Mouse (Mus musculus): Measurements from ENCODE around the gene Pvalb. TPM values are rescaled to one million over a fixed set of nuclear protein-coding genes. Genes with fewer than 3 reads are reported as not detected.
A peak's percentile ranks its signal among the peaks of the same experiment; 100 is the strongest.

Pvalb gene
- polyA plus RNA-seq (2016; fragmentation: Nextera tagmentation; extraction: Ambion mirVana), result not detected in 2 replicates

GRCm38 (mm10) chr15:78206312-78206711, at the start of gene Pvalb:
Gene Pvalb (minus strand): TSS chr15:78206400.
- Histone ChIP-seq H3K27me3 (ENCODE audit: poor library complexity, severe bottlenecking) (peaks cover 54% of the 10 kb centered on the region), H3K36me3 (replicated peaks) (no peaks in the 10 kb centered on the region)

GRCm38 (mm10) chr15:78254751-78255150, 48.6 kb upstream of the Pvalb start:
- H3K4me1 ChIP-seq, result peaks cover 3% of the 10 kb centered on the region; the same call in 1 of the 2 replicates
- H3K4me3 ChIP-seq, result peak overlapping the region; percentile 23; the same call in 1 of the 2 replicates
- H3K27ac ChIP-seq, result no peak overlapping the region
- no peaks in the 10 kb centered on the region for H3K9me3 ChIP-seq
- peaks cover 19% of the 10 kb centered on the region for H3K27me3 ChIP-seq (ENCODE audit: poor library complexity, severe bottlenecking)
- peak; percentile 48 for DNase-seq (ENCODE audit: extremely low spot score, low spot score)
- no peaks in the 10 kb centered on the region for H3K36me3 ChIP-seq (replicated peaks)
- WGBS, result 19% methylated on average over 20 of the region's 20 CpGs

More at GRCm38 (mm10) chr15:78206312-78206711, at the start of gene Pvalb:
- peaks cover 15% of the 10 kb centered on the region for H3K9me3 ChIP-seq
- no peak for DNase-seq (ENCODE audit: extremely low spot score, low spot score)
- H3K4me3 ChIP-seq, result no peak within 1 kb of the TSS
- no peak within 1 kb of the TSS for H3K27ac ChIP-seq
- peaks cover 12% of the 10 kb centered on the region for H3K4me1 ChIP-seq
- 89% methylated on average over 7 of the region's 7 CpGs for WGBS

GRCm38 (mm10) chr15:78248410-78248809, 42.2 kb upstream of the Pvalb start:
- Histone ChIP-seq H3K27me3 (ENCODE audit: poor library complexity, severe bottlenecking) (no peaks in the 10 kb centered on the region), H3K9me3 (no peaks in the 10 kb centered on the region), H3K4me3 (no peak overlapping the region), H3K27ac (no peak overlapping the region), H3K4me1 (no peaks in the 10 kb centered on the region), H3K36me3 (replicated peaks) (no peaks in the 10 kb centered on the region)
- DNase-seq (ENCODE audit: extremely low spot score, low spot score), result no peak
- 86% methylated on average over 3 of the region's 3 CpGs for WGBS

DNA sequence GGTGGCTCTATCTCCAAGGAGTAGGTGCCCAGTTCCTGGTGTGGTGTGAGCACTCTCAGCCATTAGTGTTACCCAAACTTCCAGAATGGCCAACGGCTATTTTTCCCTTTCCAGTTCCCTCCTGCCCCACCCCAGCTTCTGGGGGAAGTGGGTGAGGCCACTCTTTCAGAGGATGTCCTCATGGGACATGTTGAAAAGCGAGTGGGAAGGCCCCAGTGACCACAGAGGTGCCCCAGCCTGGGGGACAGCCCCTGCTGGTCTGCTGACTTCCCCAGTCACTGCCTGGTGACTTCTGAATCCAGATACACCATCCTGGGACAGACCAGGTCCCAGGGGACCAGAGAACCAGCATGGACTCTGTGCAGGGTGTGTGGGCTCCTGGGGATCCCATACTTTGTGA, 41.5 kb upstream of the Pvalb start:
- H3K36me3 ChIP-seq (replicated peaks), result no peaks in the 10 kb centered on the region
- WGBS, result 67% methylated on average over 2 of the region's 2 CpGs
- H3K4me1 ChIP-seq, result no peaks in the 10 kb centered on the region

DNA sequence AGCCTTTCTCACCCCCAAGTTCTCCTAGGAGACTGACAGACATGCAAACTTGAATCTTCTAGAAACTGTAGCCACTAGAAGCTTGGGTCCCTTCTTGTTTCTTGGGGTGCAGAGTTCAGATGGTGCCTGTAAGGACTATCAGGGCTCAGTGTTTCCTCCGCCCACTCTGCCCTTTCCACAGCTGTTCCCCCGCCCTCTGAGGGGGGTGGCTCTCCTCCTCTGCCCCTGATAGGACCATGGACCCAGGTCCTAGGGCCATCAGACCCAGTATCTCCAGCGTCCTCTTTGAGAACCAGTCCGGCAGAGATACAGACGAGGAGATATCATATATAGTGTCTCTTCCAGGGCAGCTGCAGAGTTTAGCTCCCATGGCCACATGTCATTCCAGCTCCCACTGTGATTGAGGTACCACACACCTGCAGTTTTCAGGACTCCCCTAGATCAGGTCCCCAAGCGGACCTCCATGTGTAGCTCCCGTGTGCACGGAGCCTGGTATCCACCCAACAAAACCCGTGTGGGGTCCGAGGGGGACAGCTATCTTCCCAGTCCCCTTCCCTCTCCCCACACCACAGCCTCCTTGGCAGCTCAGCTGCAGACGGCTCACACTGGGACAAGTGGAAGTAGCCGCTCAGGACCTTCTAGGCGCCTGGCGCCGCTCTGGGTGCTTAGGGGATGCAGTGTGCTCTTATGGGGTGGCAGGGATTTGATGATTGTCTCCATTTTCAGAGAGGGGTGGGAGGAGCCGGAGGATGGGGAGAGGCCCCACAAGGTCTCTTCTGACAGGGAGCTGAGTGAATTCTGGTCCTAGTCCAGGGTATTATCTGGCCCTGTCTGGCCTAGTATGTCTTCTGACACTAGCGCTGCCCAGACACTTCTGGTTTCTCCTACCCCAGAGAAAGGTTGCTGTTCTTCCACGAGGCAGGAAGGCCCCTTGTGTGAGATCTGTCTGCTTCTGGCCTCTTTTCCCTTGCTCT, 40.2 kb upstream of the Pvalb start:
- H3K4me1 ChIP-seq, result no peaks in the 10 kb centered on the region
- no peaks in the 10 kb centered on the region for H3K9me3 ChIP-seq
- no peaks in the 10 kb centered on the region for H3K27me3 ChIP-seq (ENCODE audit: poor library complexity, severe bottlenecking)
- no peak for DNase-seq (ENCODE audit: extremely low spot score, low spot score)
- WGBS, result 84% methylated on average over 18 of the region's 18 CpGs
- H3K27ac ChIP-seq, result no peak overlapping the region
- no peaks in the 10 kb centered on the region for H3K36me3 ChIP-seq (replicated peaks)
- H3K4me3 ChIP-seq, result no peak overlapping the region

More for the DNA sequence above, 41.5 kb upstream of the Pvalb start:
- Histone ChIP-seq H3K4me3 (no peak overlapping the region), H3K27me3 (ENCODE audit: poor library complexity, severe bottlenecking) (no peaks in the 10 kb centered on the region), H3K9me3 (no peaks in the 10 kb centered on the region), H3K27ac (no peak overlapping the region)
- DNase-seq (ENCODE audit: extremely low spot score, low spot score), result no peak

DNA sequence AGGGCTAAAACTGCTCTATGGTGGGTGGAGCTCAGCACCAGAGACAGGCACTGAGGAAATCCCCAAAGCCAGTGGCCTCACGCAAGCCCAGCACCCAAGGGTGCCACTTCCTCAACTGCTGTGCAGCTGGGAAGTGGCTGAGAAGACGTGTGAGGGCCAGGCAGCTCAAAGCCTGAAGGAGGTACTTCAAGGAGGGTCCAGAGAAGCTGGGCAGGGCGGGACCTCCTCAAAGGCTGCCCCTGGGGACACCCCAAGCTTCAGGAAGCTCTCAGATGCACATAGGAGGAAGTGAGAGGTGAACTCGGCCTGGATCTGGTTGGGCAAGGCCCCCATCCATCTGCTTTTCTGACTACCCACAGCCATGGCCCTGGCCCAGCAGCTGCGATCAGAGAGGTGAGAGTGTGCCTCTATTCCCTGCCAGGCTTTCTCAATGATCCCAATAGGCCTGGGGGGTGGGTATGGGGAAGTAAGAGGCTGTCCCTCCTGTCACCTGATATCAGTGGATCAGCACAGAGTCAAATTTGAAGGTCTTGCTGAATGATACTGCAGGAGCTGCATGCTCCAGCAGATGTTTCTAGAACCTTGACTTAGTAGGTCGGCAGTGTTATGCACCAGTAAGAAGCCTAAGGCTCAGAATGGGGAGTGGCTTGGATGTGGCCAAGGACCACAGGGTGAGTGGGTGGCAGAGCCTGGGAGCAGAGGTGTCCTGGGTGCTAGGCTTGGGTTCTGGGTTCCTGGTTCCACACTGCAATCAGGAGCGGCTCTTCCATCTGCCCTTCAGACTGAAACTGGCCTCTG, 38.7 kb upstream of the Pvalb start, which contains the start of gene Ncf4:
Gene Ncf4, plus strand, starts transcription at position 107 of the 798 bp plus-strand sequence.
- Histone ChIP-seq H3K36me3 (replicated peaks) (no peaks in the 10 kb centered on the region), H3K4me3 (no peak within 1 kb of the TSS), H3K27me3 (ENCODE audit: poor library complexity, severe bottlenecking) (no peaks in the 10 kb centered on the region), H3K27ac (no peak within 1 kb of the TSS), H3K4me1 (no peaks in the 10 kb centered on the region), H3K9me3 (no peaks in the 10 kb centered on the region)
- no peak for DNase-seq (ENCODE audit: extremely low spot score, low spot score)
- WGBS, result 76% methylated on average over 7 of the region's 7 CpGs

- DNase-seq (ENCODE audit: extremely low spot score, low spot score), result no peak
- H3K27ac ChIP-seq, result no peak overlapping the region
- H3K4me1 ChIP-seq, result no peaks in the 10 kb centered on the region
- no peaks in the 10 kb centered on the region for H3K27me3 ChIP-seq (ENCODE audit: poor library complexity, severe bottlenecking)
- H3K36me3 ChIP-seq (replicated peaks), result no peaks in the 10 kb centered on the region
- 75% methylated on average over 6 of the region's 6 CpGs for WGBS
- H3K4me3 ChIP-seq, result no peak overlapping the region
- H3K9me3 ChIP-seq, result no peaks in the 10 kb centered on the region
Measured at GRCm38 (mm10) chr15:78243774-78244173, 37.6 kb upstream of the Pvalb start.

DNA sequence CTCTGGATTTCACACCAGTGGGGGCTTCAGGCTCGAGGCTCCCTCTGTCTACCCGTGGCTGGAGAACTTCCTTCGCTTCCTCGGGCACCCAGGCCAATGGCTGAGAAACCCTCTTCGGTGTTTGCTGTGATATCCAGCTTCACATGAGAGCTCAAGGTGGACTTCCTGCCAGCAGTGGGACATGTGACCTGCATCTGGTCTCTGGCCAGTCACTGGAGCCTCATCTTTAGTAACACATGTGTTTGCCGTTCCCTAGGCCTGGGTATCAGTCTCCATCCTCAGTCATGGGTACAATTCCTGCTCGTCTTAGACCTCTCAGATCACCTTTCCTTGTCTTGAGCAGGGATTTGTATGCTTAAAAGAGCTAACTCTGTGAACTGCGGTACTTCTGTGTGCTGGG, 36.9 kb upstream of the Pvalb start:
- Histone ChIP-seq H3K4me3 (no peak overlapping the region), H3K4me1 (no peaks in the 10 kb centered on the region), H3K27ac (no peak overlapping the region), H3K27me3 (ENCODE audit: poor library complexity, severe bottlenecking) (no peaks in the 10 kb centered on the region), H3K36me3 (replicated peaks) (no peaks in the 10 kb centered on the region), H3K9me3 (no peaks in the 10 kb centered on the region)
- DNase-seq (ENCODE audit: extremely low spot score, low spot score), result no peak
- WGBS, result 81% methylated on average over 8 of the region's 8 CpGs

GRCm38 (mm10) chr15:78241335-78241734, 35.1 kb upstream of the Pvalb start:
- Histone ChIP-seq H3K4me3 (no peak overlapping the region), H3K27ac (no peak overlapping the region), H3K36me3 (replicated peaks) (no peaks in the 10 kb centered on the region), H3K27me3 (ENCODE audit: poor library complexity, severe bottlenecking) (no peaks in the 10 kb centered on the region), H3K4me1 (no peaks in the 10 kb centered on the region), H3K9me3 (no peaks in the 10 kb centered on the region)
- 58% methylated on average over 11 of the region's 11 CpGs for WGBS
- no peak for DNase-seq (ENCODE audit: extremely low spot score, low spot score)

DNA sequence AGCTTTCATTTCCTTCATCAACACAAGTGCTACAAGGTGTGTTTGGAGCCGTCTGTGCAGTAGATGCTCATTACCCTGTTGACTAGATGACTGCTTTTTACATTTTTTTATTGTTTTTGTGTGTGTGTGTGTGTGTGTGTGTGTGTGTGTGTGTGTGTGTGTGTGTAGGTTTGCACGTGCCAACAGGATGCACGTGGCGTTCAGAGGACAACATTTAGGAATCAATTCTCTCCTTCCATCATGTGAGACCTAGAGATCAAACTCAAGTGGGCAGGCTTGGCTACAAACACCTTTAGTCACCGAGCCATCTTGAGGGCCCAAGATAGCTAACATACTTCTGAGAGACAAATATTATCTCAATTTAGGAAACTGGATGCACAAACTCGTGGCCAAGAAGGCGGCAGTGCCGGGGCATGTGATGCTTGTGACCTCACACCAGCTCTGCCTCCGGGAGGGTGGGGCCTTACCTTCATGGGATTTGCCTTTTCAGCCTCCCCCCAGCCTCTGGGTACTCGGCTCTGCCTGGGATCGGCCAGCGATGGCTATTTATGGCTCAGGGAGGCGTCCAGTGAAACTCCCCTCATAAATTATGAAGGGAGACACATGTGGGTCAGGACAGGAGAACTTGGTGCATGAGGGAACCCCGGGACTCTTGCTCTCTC, 33.9 kb upstream of the Pvalb start:
- 90% methylated on average over 14 of the region's 14 CpGs for WGBS
- no peaks in the 10 kb centered on the region for H3K36me3 ChIP-seq (replicated peaks)
- DNase-seq (ENCODE audit: extremely low spot score, low spot score), result no peak
- H3K4me3 ChIP-seq, result no peak overlapping the region
- H3K4me1 ChIP-seq, result no peaks in the 10 kb centered on the region
- no peaks in the 10 kb centered on the region for H3K9me3 ChIP-seq
- H3K27ac ChIP-seq, result no peak overlapping the region
- no peaks in the 10 kb centered on the region for H3K27me3 ChIP-seq (ENCODE audit: poor library complexity, severe bottlenecking)

DNA sequence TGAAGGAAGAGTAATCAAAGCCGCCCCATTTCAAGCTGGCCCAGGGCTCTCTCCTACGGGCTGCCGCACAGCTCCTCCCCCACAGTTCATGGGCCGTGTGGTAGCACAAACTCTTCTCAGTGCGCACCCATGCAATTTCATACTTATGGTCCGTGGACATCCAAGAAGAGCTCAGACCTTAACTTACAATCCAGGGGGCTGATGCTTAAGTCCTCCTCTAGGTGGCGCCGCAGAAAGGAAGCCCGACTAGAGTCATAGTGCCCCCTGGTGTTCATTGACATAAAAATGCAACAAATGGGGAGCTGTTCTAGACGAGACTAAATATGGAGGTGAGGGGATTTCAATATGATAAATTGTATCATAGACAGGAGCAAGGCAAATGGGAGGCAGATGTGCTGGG, 33.3 kb upstream of the Pvalb start:
- Histone ChIP-seq H3K27ac (no peak overlapping the region), H3K4me3 (no peak overlapping the region), H3K36me3 (replicated peaks) (no peaks in the 10 kb centered on the region), H3K4me1 (no peaks in the 10 kb centered on the region), H3K9me3 (no peaks in the 10 kb centered on the region), H3K27me3 (ENCODE audit: poor library complexity, severe bottlenecking) (no peaks in the 10 kb centered on the region)
- WGBS, result 27% methylated on average over 10 of the region's 10 CpGs
- peak; percentile 65 for DNase-seq (ENCODE audit: extremely low spot score, low spot score)

GRCm38 (mm10) chr15:78234823-78235509, 28.8 kb upstream of the Pvalb start:
- H3K27ac ChIP-seq, result no peak overlapping the region
- 73% methylated on average over 5 of the region's 5 CpGs for WGBS
- no peaks in the 10 kb centered on the region for H3K27me3 ChIP-seq (ENCODE audit: poor library complexity, severe bottlenecking)
- H3K4me3 ChIP-seq, result no peak overlapping the region
- no peaks in the 10 kb centered on the region for H3K36me3 ChIP-seq (replicated peaks)
- no peaks in the 10 kb centered on the region for H3K4me1 ChIP-seq
- DNase-seq (ENCODE audit: extremely low spot score, low spot score), result no peak
- H3K9me3 ChIP-seq, result peaks cover 3% of the 10 kb centered on the region; the same call in 1 of the 2 replicates

Data from forebrain, embryonic 10.5 days (tissue).